Mouse (Mus musculus): ENCODE results near the gene Mydgf.

GRCm38 (mm10) chr17:56147420-56147819 is 36.3 kb downstream of the Mydgf start:
- no peak for TF ChIP-seq POLR2A (IDR thresholded peaks at IDR 0.05; ENCODE audit: insufficient read depth, low read depth, low read length)
- no peak for TF ChIP-seq CTCF (IDR thresholded peaks at IDR 0.05)
- no peak for TF ChIP-seq EP300 (IDR thresholded peaks at IDR 0.05; ENCODE audit: insufficient read depth, low read depth, low read length)

All from heart, adult 2 months (tissue).